ENCODE assay signal across 15 mouse cellular contexts in genomic region chr15:56199336-56199735, GRCm38 (mm10).
"Had no signal": no experiment of that assay in that cellular context is flagged by ENCODE, and none has a peak within 500 bp of the region (broad histone marks: within the 10 kb centered on the region; RNA-seq: fewer than 3 reads in every experiment).

No protein-coding gene starts in this region.

- H3K27me3 ChIP-seq: limb, embryonic 15.5 days; liver, embryonic 13.5 days had no signal

- H3K36me3 ChIP-seq: limb, embryonic 15.5 days; liver, embryonic 13.5 days; midbrain, embryonic 10.5 days had no signal

- H3K27ac ChIP-seq: layer of hippocampus, adult 2 months; left cerebral cortex, adult 2 months; limb, embryonic 15.5 days; liver, embryonic 13.5 days; midbrain, embryonic 10.5 days had no signal

- DNase-seq: kidney, adult 8-10 months; kidney, postnatal 10 days; kidney, postnatal 4 days; liver, embryonic 13.5 days; liver, postnatal 0 days; lung, postnatal 36 days; right cerebral cortex, adult 18-20 months; right cerebral cortex, postnatal 25 days; thymus, postnatal 36 days had no signal

- ATAC-seq: intestine, postnatal 0 days; liver, postnatal 0 days; midbrain, embryonic 16.5 days had no signal

- H3K9me3 ChIP-seq: limb, embryonic 15.5 days; liver, embryonic 13.5 days; midbrain, embryonic 10.5 days had no signal

- H3K9ac ChIP-seq: limb, embryonic 15.5 days; liver, embryonic 13.5 days; liver, postnatal 0 days had no signal

- H3K4me2 ChIP-seq: limb, embryonic 15.5 days; liver, embryonic 13.5 days had no signal

- H3K4me3 ChIP-seq: layer of hippocampus, adult 2 months; left cerebral cortex, adult 2 months; limb, embryonic 15.5 days; liver, embryonic 13.5 days; midbrain, embryonic 10.5 days had no signal

- H3K4me1 ChIP-seq: limb, embryonic 15.5 days; liver, embryonic 13.5 days; midbrain, embryonic 10.5 days had no signal
